Mouse (Mus musculus) kidney, postnatal 0 days (tissue): ENCODE results near the gene Exog. TPM values are rescaled to one million over a fixed set of nuclear protein-coding genes. Genes with fewer than 3 reads are reported as not detected.

Experiments used
- ATAC-seq: fragments of 200-750 bp; cut with Nextera tagmentation; replicated peaks from 2 replicates; pipeline ENCODE4 v1.8.0; 2017; ENCODE audit warnings: low read depth, moderate number of reproducible peaks, moderate TSS enrichment, moderate library complexity; ENCODE audit not compliant: low FRiP score
- DNase-seq: peaks from one replicate; pipeline ENCODE4 v3.0.0-alpha.2; 2016; ENCODE audit warnings: low spot score
- H3K27ac ChIP-seq: fragments of 300-500 bp; sonication (generic); 2 replicates; pipeline ENCODE4 v1.5.1; 2014; ENCODE audit warnings: mild to moderate bottlenecking
- H3K27me3 ChIP-seq: fragments of 300-500 bp; sonication (generic); 2 replicates; pipeline ENCODE4 v1.6.1; 2014; ENCODE audit warnings: low read length, mixed read lengths; ENCODE audit not compliant: insufficient read depth
- H3K36me3 ChIP-seq: fragments of 300-500 bp; sonication (generic); 2 replicates; pipeline ENCODE4 v1.6.1; 2014; ENCODE audit warnings: low read length, mixed read lengths; ENCODE audit not compliant: insufficient read depth
- H3K4me1 ChIP-seq: fragments of 300-500 bp; sonication (generic); replicated peaks from 2 replicates; pipeline ENCODE4 v1.6.1; 2014; ENCODE audit warnings: antibody characterized with exemption, low read length, mixed read lengths; ENCODE audit not compliant: insufficient read depth
- H3K4me2 ChIP-seq: fragments of 300-500 bp; sonication (generic); 2 replicates; pipeline ENCODE4 v1.6.1; 2014; ENCODE audit warnings: mild to moderate bottlenecking, low read length, moderate library complexity, mixed read lengths
- H3K4me3 ChIP-seq: fragments of 300-500 bp; sonication (generic); replicated peaks from 2 replicates; pipeline ENCODE4 v1.5.1; 2014; ENCODE audit warnings: low read depth, low read length
- H3K9ac ChIP-seq: fragments of 300-500 bp; sonication (generic); 2 replicates; pipeline ENCODE4 v1.6.1; 2014; ENCODE audit warnings: low read depth, low read length
- H3K9me3 ChIP-seq: fragments of 300-500 bp; sonication (generic); replicated peaks from 2 replicates; pipeline ENCODE4 v1.6.1; 2016; ENCODE audit warnings: low read length, inconsistent platforms, mixed read lengths
- CTCF ChIP-seq: IDR thresholded peaks from 2 replicates; pipeline ENCODE4 v1.5.1; 2016; ENCODE audit warnings: antibody characterized with exemption, low read depth, mild to moderate bottlenecking, moderate library complexity
- WGBS: fragments of 180-500 bp; shearing (Covaris S2); extraction: QIAGEN DNeasy Blood & Tissue Kit; methylation state at CpG from one replicate; pipeline ENCODE4 v1.1.7; 2014; 5-methylcytosine and 5-hydroxymethylcytosine counted together
- polyA plus RNA-seq: library from polyadenylated mRNA; unstranded; fragments of >200 nt; fragmentation: Nextera tagmentation; extraction: Ambion mirVana; gene quantifications from 2 replicates; pipeline ENCODE4 v1.2.1, GENCODE M21; 2015

Gene Exog
- 11.2 and 13.9 TPM in 2 replicates for polyA plus RNA-seq

DNA sequence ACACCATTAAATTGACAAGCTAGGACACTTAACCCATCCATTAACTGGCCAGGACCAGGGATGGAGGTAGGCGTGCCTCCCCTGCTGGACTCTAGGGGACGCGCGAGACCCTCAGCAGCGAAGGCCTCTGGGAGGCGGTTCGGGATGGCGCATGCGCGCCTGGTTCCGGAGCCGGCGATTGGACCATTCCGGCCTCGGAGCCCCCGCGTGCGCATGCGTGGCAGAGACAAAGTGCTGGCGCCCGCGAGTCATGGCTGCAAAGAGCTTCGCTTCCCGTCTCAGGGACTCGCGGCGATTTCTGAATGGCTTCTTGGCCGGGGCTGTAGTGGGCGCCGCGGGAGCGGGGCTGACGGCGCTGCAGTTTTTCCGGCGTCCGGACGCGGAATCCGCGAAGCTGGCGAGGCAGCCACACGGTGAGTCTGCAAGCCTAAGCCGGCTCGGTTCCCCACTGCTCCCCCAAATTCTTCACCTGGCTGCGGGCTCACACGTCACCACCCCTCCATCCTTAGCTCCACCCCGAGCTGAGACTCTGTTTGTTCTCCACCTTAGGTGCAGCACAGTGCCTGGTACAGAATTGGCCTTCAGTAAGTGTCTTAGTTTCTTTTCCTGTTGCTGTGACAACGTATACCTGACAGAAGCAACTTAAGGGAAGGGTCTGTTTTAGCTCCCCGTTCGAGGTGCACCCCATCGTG is at the start of gene Exog:
Gene Exog (plus strand): TSS at position 206 of the 692 bp plus-strand sequence.
- Histone ChIP-seq H3K4me1 (no peaks in the 10 kb centered on the region), H3K36me3 (peaks cover 16% of the 10 kb centered on the region; the same call in 1 of the 2 replicates), H3K27me3 (no peaks in the 10 kb centered on the region), H3K9me3 (no peaks in the 10 kb centered on the region), H3K4me2 (peak within 1 kb of the TSS; percentile 92), H3K9ac (peak within 1 kb of the TSS; percentile 89), H3K4me3 (peak within 1 kb of the TSS; percentile 80), H3K27ac (peak within 1 kb of the TSS; percentile 72)
- ATAC-seq (peak; percentile 92), DNase-seq (peak; percentile 97)
- TF ChIP-seq CTCF = peak; percentile 81
- WGBS = 0% methylated on average over 52 of the region's 52 CpGs

DNA sequence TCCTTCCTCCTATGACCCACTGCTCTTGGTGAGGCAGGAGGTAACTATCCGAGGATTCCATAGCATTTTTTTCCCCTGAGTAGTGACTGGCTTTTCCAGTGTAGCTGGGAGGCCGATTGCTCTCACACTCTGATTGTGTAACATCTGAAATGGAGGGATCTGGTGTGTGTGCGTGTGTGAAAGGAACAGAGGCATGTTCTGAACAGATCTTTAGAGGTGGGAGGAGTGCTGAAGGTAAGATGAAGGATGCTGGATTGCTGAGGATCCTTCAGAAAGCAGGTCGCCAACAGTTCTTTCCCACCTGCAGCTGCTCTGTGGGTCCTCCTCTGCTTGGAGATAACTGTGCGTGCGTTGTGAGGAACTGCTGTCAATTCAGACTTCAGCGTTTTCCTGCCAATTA is 43.4 kb upstream of the Exog start:
- Histone ChIP-seq H3K4me2 (peak overlapping the region; percentile 98), H3K36me3 (no peaks in the 10 kb centered on the region), H3K27me3 (no peaks in the 10 kb centered on the region), H3K4me3 (peak overlapping the region; percentile 91), H3K27ac (no peak overlapping the region), H3K9ac (peak overlapping the region; percentile 24), H3K4me1 (peaks cover 6% of the 10 kb centered on the region; the same call in 1 of the 2 replicates), H3K9me3 (no peaks in the 10 kb centered on the region)
- peak; percentile 1; the same call in 1 of the 2 replicates for ATAC-seq
- peak; percentile 7 for DNase-seq
- no peak for TF ChIP-seq CTCF
- WGBS = 2% methylated on average over 7 of the region's 7 CpGs

DNA sequence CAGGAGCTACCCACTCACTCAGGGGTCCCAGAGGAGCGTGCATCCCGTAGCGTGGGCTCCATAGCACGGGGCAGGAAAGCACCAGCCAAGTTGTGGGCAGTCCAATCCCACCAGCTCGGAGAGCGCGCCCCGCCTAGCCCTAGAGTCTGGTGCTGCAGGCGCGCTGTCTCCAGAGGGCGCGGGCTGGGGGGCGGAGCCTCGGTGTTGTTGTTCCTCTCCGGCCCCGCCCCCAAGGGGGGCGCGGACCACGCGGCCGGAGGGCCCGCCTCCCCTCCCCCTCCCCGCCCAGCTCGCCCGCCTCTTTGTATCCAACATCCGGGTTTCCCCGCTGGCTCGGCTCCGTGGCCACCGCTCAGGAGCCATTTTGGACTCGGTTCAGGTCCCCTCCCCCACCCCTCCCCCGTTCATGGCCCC is 42.9 kb upstream of the Exog start, which contains the start of gene Acvr2b:
Gene Acvr2b (plus strand): TSS at position 318 of the 414 bp plus-strand sequence.
- H3K36me3 ChIP-seq = no peaks in the 10 kb centered on the region
- peak within 1 kb of the TSS; percentile 98 for H3K4me2 ChIP-seq
- H3K9me3 ChIP-seq = no peaks in the 10 kb centered on the region
- DNase-seq = peak; percentile 98
- H3K4me1 ChIP-seq = peaks cover 6% of the 10 kb centered on the region; the same call in 1 of the 2 replicates
- no peaks in the 10 kb centered on the region for H3K27me3 ChIP-seq
- TF ChIP-seq CTCF = peak; percentile 59
- H3K9ac ChIP-seq = peak within 1 kb of the TSS; percentile 100
- H3K4me3 ChIP-seq = peak within 1 kb of the TSS; percentile 91
- peak; percentile 94 for ATAC-seq
- WGBS = 0% methylated on average over 19 of the region's 32 CpGs
- H3K27ac ChIP-seq = peak within 1 kb of the TSS; percentile 99

DNA sequence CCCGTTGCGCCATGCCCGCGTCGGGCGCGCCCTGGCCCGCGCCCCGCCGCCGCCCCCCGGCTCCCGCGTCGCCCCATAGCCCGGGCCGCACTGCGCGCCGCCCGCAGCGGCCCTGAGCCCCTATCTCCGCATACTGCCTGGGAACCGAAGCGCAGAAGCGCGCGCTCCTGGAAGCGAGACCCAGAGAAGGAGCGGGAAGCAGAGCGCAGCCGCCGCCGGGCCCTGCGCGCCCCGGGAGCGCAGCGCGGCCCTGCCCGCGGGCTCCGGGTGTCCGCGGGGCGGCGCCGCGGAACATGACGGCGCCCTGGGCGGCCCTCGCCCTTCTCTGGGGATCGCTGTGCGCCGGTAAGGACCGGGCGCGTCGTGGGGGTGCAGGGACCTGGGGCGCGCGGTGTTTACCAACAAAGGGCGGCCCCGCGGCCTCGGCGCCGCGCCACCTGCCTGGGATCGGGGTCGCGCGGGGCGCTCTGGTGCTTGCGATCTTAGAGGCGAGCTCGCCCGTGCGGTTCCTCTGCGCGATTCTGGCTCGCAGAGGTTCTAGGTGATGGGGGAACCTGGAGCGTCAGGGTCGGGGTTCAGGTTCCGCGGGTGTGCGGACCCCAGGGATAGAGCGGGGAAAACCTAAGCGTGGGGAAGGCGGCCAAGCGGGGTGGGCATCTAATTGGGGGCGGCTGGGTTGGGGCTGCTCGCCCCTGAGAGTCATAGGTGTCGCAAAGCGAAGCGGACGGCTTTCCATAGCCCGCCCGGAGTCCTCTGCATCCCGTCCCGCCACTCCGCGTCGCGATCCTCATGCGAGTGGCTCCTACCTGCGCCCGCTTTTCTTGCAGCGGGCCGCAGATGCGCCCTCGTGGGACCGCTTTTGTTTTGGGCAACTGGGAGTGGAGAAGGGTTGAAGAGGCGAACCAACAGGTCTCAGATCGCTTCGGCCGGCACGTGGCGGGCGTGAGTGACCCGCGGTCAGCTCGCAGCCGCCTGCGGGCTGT is 42.2 kb upstream of the Exog start:
- peak overlapping the region; percentile 98 for H3K4me2 ChIP-seq
- peak; percentile 26 for ATAC-seq
- H3K27ac ChIP-seq = peak overlapping the region; percentile 99
- H3K36me3 ChIP-seq = no peaks in the 10 kb centered on the region
- peak overlapping the region; percentile 100 for H3K9ac ChIP-seq
- H3K27me3 ChIP-seq = no peaks in the 10 kb centered on the region
- under 1% methylated on average over 118 of the region's 127 CpGs for WGBS
- peak overlapping the region; percentile 91 for H3K4me3 ChIP-seq
- DNase-seq = peak; percentile 68
- H3K9me3 ChIP-seq = no peaks in the 10 kb centered on the region
- TF ChIP-seq CTCF = no peak
- H3K4me1 ChIP-seq = peaks cover 10% of the 10 kb centered on the region

DNA sequence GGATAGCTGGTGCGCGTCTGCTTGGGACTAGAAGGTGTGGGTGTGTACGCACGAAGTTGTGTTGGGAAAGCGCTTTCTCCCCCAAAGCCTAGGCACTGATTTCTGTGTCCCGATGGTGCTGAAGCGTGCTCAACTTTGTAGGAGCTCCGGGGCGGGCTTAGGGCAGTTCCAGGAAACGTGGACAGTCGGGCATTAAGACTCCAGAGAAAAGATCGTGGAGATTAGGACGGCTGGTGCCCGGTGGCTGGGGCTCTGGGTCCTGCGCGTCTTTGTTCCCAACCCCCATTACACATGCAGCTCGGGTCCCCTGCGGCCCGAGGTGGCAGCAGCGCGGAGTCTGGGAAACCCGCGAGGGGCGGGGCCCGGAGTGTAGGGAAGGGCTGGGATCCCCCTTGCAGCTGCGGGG is 41.5 kb upstream of the Exog start:
- peak overlapping the region; percentile 91 for H3K4me3 ChIP-seq
- H3K4me1 ChIP-seq = peaks cover 17% of the 10 kb centered on the region
- 0 out of 2 replicates have a peak, but pooled peaks have one; percentile 4 for TF ChIP-seq CTCF
- H3K36me3 ChIP-seq = no peaks in the 10 kb centered on the region
- no peaks in the 10 kb centered on the region for H3K9me3 ChIP-seq
- H3K4me2 ChIP-seq = peak overlapping the region; percentile 98
- peak; percentile 74 for DNase-seq
- H3K27me3 ChIP-seq = no peaks in the 10 kb centered on the region
- H3K27ac ChIP-seq = peak overlapping the region; percentile 99
- peak overlapping the region; percentile 100 for H3K9ac ChIP-seq
- no peak for ATAC-seq
- under 1% methylated on average over 26 of the region's 26 CpGs for WGBS

DNA sequence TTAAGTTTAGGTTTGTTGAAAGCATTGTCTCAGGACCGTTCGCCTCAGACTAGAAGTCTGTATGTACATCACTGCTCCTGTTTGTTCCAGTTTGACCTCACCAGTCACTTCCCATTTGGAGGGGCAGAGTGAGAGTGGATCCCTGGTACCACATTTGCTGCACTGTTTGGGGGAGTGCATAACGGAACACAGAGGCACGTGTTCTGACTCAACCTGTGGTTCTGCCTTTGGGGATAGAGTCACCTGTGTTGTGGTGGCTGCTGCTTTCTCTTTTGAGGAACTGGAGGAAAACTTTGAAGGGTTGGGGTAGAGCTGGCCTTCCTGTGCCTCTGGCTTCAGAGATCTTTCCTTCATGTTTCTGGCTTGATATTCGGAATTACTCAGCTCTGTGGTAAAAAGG is 40.7 kb upstream of the Exog start:
- Histone ChIP-seq H3K27me3 (no peaks in the 10 kb centered on the region), H3K4me1 (peaks cover 20% of the 10 kb centered on the region), H3K9me3 (no peaks in the 10 kb centered on the region), H3K27ac (no peak overlapping the region), H3K36me3 (no peaks in the 10 kb centered on the region), H3K4me2 (peak overlapping the region; percentile 98), H3K4me3 (peak overlapping the region; percentile 91; the same call in 1 of the 2 replicates), H3K9ac (0 out of 2 replicates have a peak overlapping the region, but pooled peaks have one; percentile 100)
- TF ChIP-seq CTCF = no peak
- no peak for DNase-seq
- WGBS = 54% methylated on average over 5 of the region's 5 CpGs
- ATAC-seq = no peak
